Mouse (Mus musculus): ENCODE data around the gene Ttc12. TPM values are rescaled to one million over a fixed set of nuclear protein-coding genes. Genes with fewer than 3 reads are reported as not detected.

Ttc12 gene
- polyA plus RNA-seq, 1 experiment from 2014 or later: 2.0 TPM

DNA sequence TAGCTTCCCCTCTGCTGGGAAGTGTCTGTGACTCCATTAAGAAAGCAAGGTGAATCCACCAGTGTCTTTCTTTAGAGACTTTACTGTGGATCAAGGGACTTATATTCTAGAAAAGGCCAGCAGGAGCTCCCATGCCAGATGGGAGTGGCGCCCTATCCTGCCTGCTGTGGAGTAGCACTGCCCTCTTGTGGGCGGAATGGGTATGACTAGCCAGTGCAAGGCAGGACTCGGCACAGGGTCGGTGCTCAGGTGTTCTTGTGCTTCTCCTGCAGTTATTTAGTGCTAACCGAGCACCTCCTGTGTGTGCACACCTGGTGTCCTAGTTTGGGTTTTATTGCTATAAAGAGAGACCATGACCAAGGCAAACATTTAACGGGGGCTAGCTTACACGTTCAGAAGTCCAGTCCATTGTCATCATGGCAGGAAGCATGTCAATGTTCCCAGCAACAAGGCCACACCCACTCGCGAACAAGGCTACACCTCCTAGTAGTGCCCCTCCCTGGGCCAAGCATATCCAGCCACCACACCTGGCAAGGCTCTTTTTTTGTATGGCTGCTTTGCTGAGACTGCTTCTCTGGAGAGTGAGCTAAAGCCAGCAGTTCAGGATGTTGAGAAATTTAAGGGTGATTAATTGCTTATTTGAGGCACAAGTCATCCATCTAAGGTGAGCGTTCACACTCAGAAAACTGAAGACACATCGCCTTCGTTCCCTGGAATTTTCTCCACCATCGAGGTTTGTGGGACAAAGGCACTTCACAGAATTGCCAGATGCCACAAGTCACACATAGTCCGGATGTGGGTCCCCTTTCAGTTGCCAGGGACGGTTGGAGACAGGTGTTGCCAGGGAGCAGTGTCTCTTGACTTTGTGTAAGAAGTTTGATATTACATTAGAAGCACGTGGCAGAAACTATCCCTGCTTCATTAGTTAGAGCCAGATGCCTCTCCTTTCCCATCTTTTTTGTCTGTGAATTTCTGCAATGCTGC lies 3.2 kb upstream of the Ttc12 start:
- no peaks in the 10 kb centered on the region for H3K36me3 ChIP-seq
- no peaks in the 10 kb centered on the region; the same call in 1 of the 2 replicates for H3K27me3 ChIP-seq
- no peak overlapping the region for H3K4me3 ChIP-seq
- no peak overlapping the region for H3K27ac ChIP-seq
- peak overlapping the region; percentile 43 for H3K4me2 ChIP-seq
- ATAC-seq (ENCODE audit: insufficient number of reproducible peaks, insufficient read depth, low FRiP score, low TSS enrichment, low read depth): 0 out of 2 replicates have a peak, but pooled peaks have one; percentile 48
- WGBS: 31% methylated on average over 16 of the region's 16 CpGs
- H3K9ac ChIP-seq: no peak overlapping the region
- H3K9me3 ChIP-seq: no peaks in the 10 kb centered on the region
- peaks cover 19% of the 10 kb centered on the region; the same call in 1 of the 2 replicates for H3K4me1 ChIP-seq

- no peaks in the 10 kb centered on the region; the same call in 1 of the 2 replicates for H3K27me3 ChIP-seq
- no peak for ATAC-seq (ENCODE audit: insufficient number of reproducible peaks, insufficient read depth, low FRiP score, low TSS enrichment, low read depth)
- no peak overlapping the region for H3K4me3 ChIP-seq
- no peak overlapping the region for H3K4me2 ChIP-seq
- no peaks in the 10 kb centered on the region for H3K9me3 ChIP-seq
- H3K36me3 ChIP-seq: no peaks in the 10 kb centered on the region
- 65% methylated on average over 7 of the region's 7 CpGs for WGBS
- no peak overlapping the region for H3K9ac ChIP-seq
- H3K27ac ChIP-seq: no peak overlapping the region
- H3K4me1 ChIP-seq: peaks cover 19% of the 10 kb centered on the region; the same call in 1 of the 2 replicates
Measured at GRCm38 (mm10) chr9:49488258-49488657, 2.2 kb upstream of the Ttc12 start.

GRCm38 (mm10) chr9:49487657-49487943 lies 1.6 kb upstream of the Ttc12 start:
- no peak for ATAC-seq (ENCODE audit: insufficient number of reproducible peaks, insufficient read depth, low FRiP score, low TSS enrichment, low read depth)
- H3K4me2 ChIP-seq: no peak overlapping the region
- H3K36me3 ChIP-seq: no peaks in the 10 kb centered on the region
- no peaks in the 10 kb centered on the region for H3K9me3 ChIP-seq
- 70% methylated on average over 6 of the region's 6 CpGs for WGBS
- H3K4me1 ChIP-seq: peaks cover 21% of the 10 kb centered on the region; the same call in 1 of the 2 replicates
- H3K27ac ChIP-seq: no peak overlapping the region
- H3K9ac ChIP-seq: no peak overlapping the region
- no peaks in the 10 kb centered on the region; the same call in 1 of the 2 replicates for H3K27me3 ChIP-seq
- no peak overlapping the region for H3K4me3 ChIP-seq

GRCm38 (mm10) chr9:49486805-49487656 lies 1.0 kb upstream of the Ttc12 start:
- H3K9me3 ChIP-seq: no peaks in the 10 kb centered on the region
- H3K4me1 ChIP-seq: peaks cover 21% of the 10 kb centered on the region; the same call in 1 of the 2 replicates
- no peaks in the 10 kb centered on the region for H3K36me3 ChIP-seq
- H3K27me3 ChIP-seq: no peaks in the 10 kb centered on the region; the same call in 1 of the 2 replicates
- ATAC-seq (ENCODE audit: insufficient number of reproducible peaks, insufficient read depth, low FRiP score, low TSS enrichment, low read depth): no peak
- H3K27ac ChIP-seq: no peak overlapping the region
- H3K9ac ChIP-seq: no peak overlapping the region
- 67% methylated on average over 9 of the region's 9 CpGs for WGBS
- peak overlapping the region; percentile 87; the same call in 1 of the 2 replicates for H3K4me2 ChIP-seq
- no peak overlapping the region; the same call in 1 of the 2 replicates for H3K4me3 ChIP-seq

DNA sequence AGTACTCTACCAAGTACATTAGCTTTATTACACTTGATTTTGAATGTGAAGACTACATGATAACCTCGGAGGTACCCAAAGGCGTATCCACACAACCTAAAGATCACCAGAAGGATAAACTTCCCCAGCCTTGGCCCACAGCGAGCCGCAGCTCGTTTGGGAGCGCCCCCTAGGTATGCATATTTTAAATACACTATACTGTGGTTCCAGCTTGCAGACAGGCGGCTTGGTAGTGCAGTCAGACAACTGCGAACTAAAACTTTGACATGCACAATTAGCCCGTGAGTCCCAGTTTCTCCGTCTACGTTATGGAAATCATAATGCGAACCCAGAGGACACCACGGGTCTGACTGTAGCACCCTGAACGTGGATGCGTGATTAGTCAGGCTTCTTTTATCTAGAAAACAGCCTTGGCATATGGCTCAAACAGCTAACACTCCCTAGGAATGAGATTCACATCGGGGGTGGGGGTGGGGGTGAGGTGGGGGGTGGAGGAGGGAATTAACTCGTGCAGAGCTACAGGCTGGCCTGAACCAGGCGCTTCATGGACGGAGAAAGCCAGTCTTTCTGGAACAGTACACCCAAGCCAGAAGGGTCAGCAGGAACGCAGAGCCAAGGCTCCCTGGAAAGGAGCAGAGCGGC lies 654 bp downstream of the Ttc12 start:
- WGBS: 4% methylated on average over 21 of the region's 21 CpGs
- Histone ChIP-seq H3K4me2 (peak overlapping the region; percentile 87), H3K9me3 (no peaks in the 10 kb centered on the region), H3K4me1 (peaks cover 21% of the 10 kb centered on the region; the same call in 1 of the 2 replicates), H3K27me3 (no peaks in the 10 kb centered on the region; the same call in 1 of the 2 replicates), H3K9ac (peak overlapping the region; percentile 67), H3K4me3 (peak overlapping the region; percentile 59), H3K36me3 (no peaks in the 10 kb centered on the region), H3K27ac (no peak overlapping the region)
- ATAC-seq (ENCODE audit: insufficient number of reproducible peaks, insufficient read depth, low FRiP score, low TSS enrichment, low read depth): peak; percentile 16; the same call in 1 of the 2 replicates

GRCm38 (mm10) chr9:49483316-49483715 lies 2.7 kb downstream of the Ttc12 start:
- Histone ChIP-seq H3K9me3 (no peaks in the 10 kb centered on the region), H3K36me3 (no peaks in the 10 kb centered on the region), H3K27me3 (no peaks in the 10 kb centered on the region), H3K4me1 (peaks cover 15% of the 10 kb centered on the region; the same call in 1 of the 2 replicates), H3K4me2 (peak overlapping the region; percentile 27; the same call in 1 of the 2 replicates), H3K4me3 (peak overlapping the region; percentile 14; the same call in 1 of the 2 replicates), H3K9ac (no peak overlapping the region), H3K27ac (no peak overlapping the region)
- no peak for ATAC-seq (ENCODE audit: insufficient number of reproducible peaks, insufficient read depth, low FRiP score, low TSS enrichment, low read depth)
- 39% methylated on average over 10 of the region's 10 CpGs for WGBS

- Histone ChIP-seq H3K9ac (no peak overlapping the region), H3K9me3 (no peaks in the 10 kb centered on the region), H3K36me3 (no peaks in the 10 kb centered on the region), H3K4me1 (no peaks in the 10 kb centered on the region), H3K4me3 (no peak overlapping the region), H3K27me3 (no peaks in the 10 kb centered on the region), H3K4me2 (no peak overlapping the region), H3K27ac (no peak overlapping the region)
- no peak for ATAC-seq (ENCODE audit: insufficient number of reproducible peaks, insufficient read depth, low FRiP score, low TSS enrichment, low read depth)
- WGBS: 64% methylated on average over 11 of the region's 11 CpGs
Measured at GRCm38 (mm10) chr9:49472126-49472525, 13.9 kb downstream of the Ttc12 start.

- Histone ChIP-seq H3K36me3 (no peaks in the 10 kb centered on the region), H3K4me3 (no peak overlapping the region), H3K9me3 (no peaks in the 10 kb centered on the region), H3K4me1 (no peaks in the 10 kb centered on the region), H3K9ac (no peak overlapping the region), H3K27me3 (no peaks in the 10 kb centered on the region), H3K4me2 (no peak overlapping the region), H3K27ac (no peak overlapping the region)
- 89% methylated on average over 6 of the region's 6 CpGs for WGBS
- no peak for ATAC-seq (ENCODE audit: insufficient number of reproducible peaks, insufficient read depth, low FRiP score, low TSS enrichment, low read depth)
Measured at GRCm38 (mm10) chr9:49470946-49471345, 15.1 kb downstream of the Ttc12 start.

DNA sequence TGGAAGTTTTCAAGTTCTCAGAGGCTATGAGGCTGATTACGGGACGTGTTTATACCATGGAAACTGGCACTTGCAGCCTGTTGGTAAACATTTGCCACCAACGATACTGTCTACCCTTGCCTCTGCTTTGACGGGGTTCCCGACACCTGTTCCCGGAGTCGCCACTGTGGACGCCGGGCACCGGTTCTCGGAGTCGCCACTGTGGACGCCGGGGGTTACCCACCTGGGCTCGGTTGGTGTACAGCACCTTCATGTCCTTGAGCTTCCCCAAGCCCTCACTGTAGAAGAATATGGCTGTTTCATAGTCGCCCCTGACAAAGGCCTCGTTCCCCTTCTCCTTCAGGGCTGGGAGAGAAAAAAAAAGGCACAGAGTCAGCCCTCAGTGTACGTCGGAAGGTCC lies 16.0 kb downstream of the Ttc12 start:
- H3K4me2 ChIP-seq: no peak overlapping the region
- H3K4me3 ChIP-seq: no peak overlapping the region
- no peak overlapping the region for H3K9ac ChIP-seq
- H3K36me3 ChIP-seq: no peaks in the 10 kb centered on the region
- WGBS: 92% methylated on average over 19 of the region's 19 CpGs
- no peaks in the 10 kb centered on the region for H3K27me3 ChIP-seq
- no peak for ATAC-seq (ENCODE audit: insufficient number of reproducible peaks, insufficient read depth, low FRiP score, low TSS enrichment, low read depth)
- H3K9me3 ChIP-seq: no peaks in the 10 kb centered on the region
- no peaks in the 10 kb centered on the region for H3K4me1 ChIP-seq
- no peak overlapping the region for H3K27ac ChIP-seq

GRCm38 (mm10) chr9:49456136-49456535 lies 29.9 kb downstream of the Ttc12 start:
- Histone ChIP-seq H3K4me2 (no peak overlapping the region), H3K9ac (no peak overlapping the region), H3K4me1 (no peaks in the 10 kb centered on the region), H3K27ac (no peak overlapping the region), H3K9me3 (no peaks in the 10 kb centered on the region), H3K27me3 (no peaks in the 10 kb centered on the region), H3K4me3 (no peak overlapping the region), H3K36me3 (no peaks in the 10 kb centered on the region)
- 80% methylated on average over 3 of the region's 3 CpGs for WGBS
- ATAC-seq (ENCODE audit: insufficient number of reproducible peaks, insufficient read depth, low FRiP score, low TSS enrichment, low read depth): no peak

DNA sequence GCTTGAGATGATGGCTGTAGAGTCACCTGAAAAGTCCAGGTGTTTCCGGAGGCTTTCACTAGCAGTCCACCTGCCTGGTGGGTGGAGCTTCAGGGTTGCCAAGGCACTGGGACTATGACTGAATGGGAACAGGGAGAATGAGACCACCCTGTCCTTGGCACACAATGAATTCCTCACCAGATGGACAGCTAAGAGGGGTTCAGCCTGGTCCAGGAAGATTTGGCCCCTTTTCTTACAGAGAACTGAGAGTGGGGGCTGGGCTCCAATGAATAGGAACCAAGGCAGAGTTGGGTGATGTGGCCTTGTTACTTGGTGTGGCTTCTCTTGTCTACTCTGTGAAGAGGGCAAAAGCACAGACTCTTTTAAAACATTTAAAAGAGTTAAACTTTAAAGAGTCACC lies 33.6 kb downstream of the Ttc12 start:
- Histone ChIP-seq H3K9ac (no peak overlapping the region), H3K4me1 (no peaks in the 10 kb centered on the region), H3K4me3 (no peak overlapping the region), H3K9me3 (no peaks in the 10 kb centered on the region), H3K36me3 (no peaks in the 10 kb centered on the region), H3K27me3 (no peaks in the 10 kb centered on the region), H3K27ac (no peak overlapping the region), H3K4me2 (no peak overlapping the region)
- WGBS: 97% methylated on average over 1 of the region's 1 CpGs
- no peak for ATAC-seq (ENCODE audit: insufficient number of reproducible peaks, insufficient read depth, low FRiP score, low TSS enrichment, low read depth)

Measured in embryonic facial prominence, embryonic 13.5 days (tissue).